Mouse (Mus musculus) left cerebral cortex, adult 2 months (tissue): Measurements from ENCODE around the gene Dlx5. TPM values are rescaled to one million over a fixed set of nuclear protein-coding genes. Genes with fewer than 3 reads are reported as not detected.

Source experiments
- DNase-seq, 2 experiments: peaks; one replicate each; pipeline ENCODE4 v3.0.0; 2021 to 2022; ENCODE audit warnings: low spot score in 2 of 2, mixed read lengths in 1 of 2; ENCODE audit errors: extremely low spot score in 1 of 2
- H3K27ac ChIP-seq: fragments of 200-600 bp; 2 replicates; pipeline ENCODE4 v1.8.1; 2022
- H3K4me3 ChIP-seq: fragments of 200-600 bp; 2 replicates; pipeline ENCODE4 v1.8.1; 2022
- CTCF ChIP-seq: fragments of 200-600 bp; IDR thresholded peaks from 2 replicates; pipeline ENCODE4 v1.8.1; 2022; ENCODE audit warnings: antibody characterized with exemption, mild to moderate bottlenecking, moderate library complexity
- intact Hi-C: fragments of 180-260 bp; cut with DNase I; formaldehyde crosslinking; loops from one replicate; pipeline ENCODE4 v1.15.1; 2025
- total RNA-seq, 2 experiments: library from RNA; stranded (reverse); gene quantifications; 2 replicates each; pipeline ENCODE4 v1.2.3; 2021

Dlx5 gene
- total RNA-seq, 2 experiments from 2014 or later, result 5.6 to 8.9 TPM

DNA sequence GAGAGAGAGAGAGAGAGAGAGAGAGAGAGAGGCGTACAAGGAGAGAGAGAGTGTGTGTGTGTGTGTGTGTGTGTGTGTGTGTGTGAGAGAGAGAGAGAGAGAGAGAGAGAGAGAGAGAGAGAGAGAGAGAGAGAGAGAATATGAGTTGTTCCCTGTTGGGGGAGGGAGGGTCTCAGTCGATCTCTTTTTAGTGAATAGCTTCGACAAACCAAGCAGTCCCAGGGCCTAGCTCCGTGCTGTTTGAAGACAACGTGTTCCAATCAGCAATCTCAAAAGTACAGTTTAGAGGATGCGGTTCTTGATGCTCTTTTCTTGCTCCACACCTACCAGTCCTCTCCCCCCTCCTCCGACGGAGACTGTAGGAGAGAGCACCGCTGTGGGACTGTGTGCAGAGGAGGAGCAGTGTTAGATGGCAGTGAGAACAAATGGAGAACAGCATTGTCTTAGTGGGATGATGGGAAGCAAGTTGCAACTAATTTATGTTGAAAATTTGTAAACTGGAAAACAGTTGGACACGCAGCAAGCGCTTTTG, 447 bp upstream of the Dlx5 start:
- Histone ChIP-seq H3K27ac (no peak overlapping the region), H3K4me3 (no peak overlapping the region)
- no peak for TF ChIP-seq CTCF
- intact Hi-C loops, result loop anchor here (10.0 kb wide), 2 partner anchors 668 to 778 kb away; partner anchors contain the start of gene Slc25a13
- DNase-seq, result no peak

DNA sequence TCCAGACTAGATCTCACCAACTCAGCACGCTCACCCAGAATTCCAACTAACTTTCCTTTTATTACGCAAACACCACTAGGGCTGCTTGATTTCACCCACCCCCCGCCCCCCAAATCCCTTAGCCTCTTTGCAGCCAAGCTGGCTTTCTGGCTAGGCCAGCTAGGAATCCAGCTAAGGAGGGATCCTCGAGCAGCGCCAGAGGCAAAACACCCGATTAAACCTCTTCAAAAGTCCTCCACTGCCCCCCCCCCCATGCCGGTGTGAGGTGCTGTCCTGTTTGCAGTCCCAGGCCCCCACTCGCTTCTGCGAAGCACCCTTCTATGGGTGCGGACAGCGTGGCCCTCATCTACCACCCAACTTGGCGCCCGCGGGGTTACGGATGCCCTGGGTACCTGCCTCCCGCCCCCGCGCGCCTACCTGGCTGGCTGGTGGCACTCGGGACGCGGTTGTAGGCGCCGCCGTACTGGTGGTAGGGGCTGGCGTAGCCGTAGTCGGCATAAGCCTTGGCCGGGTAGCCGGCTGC, 709 bp downstream of the Dlx5 start:
- Histone ChIP-seq H3K27ac (no peak overlapping the region; the same call in 1 of the 2 replicates), H3K4me3 (peak overlapping the region; percentile 44)
- TF ChIP-seq CTCF, result no peak
- intact Hi-C loops, result loop anchor here (10.0 kb wide), 2 partner anchors 666 to 776 kb away; partner anchors contain the start of gene Slc25a13
- peak in 1 of 2 experiments; percentile 47 for DNase-seq

DNA sequence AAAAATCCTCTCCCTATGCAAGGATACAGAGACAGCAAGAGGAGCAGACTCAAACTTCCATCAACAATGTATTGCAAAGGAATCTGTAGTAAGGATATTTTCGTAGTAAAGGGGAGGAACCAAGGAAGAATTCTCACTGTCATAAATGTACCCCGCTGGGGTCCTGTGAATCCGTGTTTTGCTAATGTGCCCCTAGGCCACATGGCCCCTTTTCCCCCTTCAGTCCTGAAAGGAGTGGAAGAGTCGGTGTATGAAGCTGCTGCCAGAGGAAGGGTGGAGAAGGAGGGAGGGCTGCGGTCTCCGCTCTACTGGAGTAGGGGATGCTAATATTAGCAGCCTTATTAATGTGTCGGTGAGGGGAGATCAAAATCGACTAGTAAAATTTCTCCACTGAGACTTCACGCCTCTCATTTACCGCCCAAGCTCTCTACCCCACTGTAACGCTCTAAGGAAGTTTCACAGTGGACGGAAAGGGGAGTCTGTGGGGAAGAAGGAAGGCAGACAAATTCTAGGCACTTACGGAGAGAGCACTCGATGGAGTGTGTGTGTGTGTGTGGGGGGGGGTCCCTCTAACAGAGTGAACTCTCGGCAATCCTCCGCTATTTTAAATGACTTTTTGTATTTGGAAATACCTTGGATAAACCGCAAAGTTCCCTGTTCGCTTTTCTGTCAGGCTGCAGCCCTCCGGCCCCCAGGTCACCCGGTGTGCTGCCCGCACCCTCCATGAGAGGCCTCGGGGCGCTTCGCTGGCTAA, 1.3 kb downstream of the Dlx5 start:
- TF ChIP-seq CTCF, result no peak
- no peak overlapping the region for H3K27ac ChIP-seq
- no peak for DNase-seq
- H3K4me3 ChIP-seq, result peak overlapping the region; percentile 44
- intact Hi-C loops, result loop anchor here (10.0 kb wide), 2 partner anchors 666 to 776 kb away; partner anchors contain the start of gene Slc25a13

DNA sequence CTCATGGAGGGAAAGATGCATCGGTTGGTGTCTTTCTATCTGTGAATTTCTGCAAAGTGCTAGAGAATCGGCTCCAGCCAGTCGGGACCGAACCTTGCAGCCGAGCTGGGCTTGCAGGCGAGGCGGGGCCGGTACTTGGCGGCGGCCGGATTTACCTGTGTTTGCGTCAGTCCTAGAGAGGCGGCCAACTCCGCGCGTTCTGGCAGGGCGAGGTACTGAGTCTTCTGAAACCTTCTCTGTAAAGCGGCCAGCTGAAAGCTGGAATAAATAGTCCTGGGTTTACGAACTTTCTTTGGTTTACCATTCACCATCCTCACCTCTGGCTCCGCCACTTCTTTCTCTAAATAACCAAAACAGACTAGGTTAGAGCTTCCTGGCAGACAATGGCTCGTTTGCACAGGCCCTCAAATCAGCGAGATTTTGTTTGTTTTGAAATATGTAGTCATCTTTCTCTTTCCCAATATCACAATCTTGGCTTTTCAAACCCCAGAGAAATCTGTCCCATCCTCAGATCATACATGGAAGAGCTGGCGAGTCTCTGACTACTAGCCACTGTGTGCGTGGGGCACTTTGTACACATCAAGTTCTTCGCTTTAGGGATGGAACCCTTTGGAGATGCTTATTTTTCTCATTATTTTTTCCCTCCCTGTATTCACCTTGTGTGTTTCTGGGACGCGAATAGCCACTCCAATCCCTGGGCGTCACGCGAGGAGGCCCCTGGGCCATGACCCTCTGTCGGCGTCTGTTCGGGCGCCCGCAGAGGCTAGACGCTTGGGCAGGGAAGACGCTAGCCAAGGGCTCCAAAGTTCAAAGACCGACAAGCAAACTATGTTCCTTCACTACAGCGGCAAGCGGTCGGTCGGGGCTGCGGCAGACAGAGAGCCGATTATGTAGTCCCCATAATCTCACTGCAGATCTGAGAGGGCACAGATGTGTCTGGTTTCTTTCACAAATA, 2.2 kb downstream of the Dlx5 start:
- no peak for TF ChIP-seq CTCF
- DNase-seq, result no peak
- H3K4me3 ChIP-seq, result peak overlapping the region; percentile 44
- no peak overlapping the region; the same call in 1 of the 2 replicates for H3K27ac ChIP-seq
- intact Hi-C loops, result loop anchor here (10.0 kb wide), 2 partner anchors 665 to 775 kb away; partner anchors contain the start of gene Slc25a13

DNA sequence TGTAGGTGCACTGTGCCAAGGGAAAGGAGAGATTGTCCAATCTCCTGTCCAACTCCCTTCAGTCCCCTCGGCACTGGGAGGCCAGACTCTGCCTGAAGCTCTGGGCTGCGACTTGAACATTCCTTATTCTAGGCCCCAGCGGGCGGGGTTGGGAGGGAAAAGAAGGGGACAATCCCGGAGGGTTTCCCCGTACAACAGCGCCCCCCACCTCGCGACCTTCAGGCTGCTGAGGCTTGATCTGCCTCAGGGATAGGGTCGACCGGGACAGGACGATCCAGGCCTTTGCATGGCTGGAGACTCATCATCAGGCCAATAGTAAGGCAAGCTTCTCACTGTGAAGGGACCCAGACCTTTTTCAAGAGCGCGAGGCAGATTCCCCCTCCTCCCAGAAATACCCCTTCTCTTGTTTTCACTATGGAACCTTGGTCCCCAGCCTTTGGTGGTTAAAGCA, 3.0 kb downstream of the Dlx5 start:
- DNase-seq, result no peak
- no peak for TF ChIP-seq CTCF
- no peak overlapping the region for H3K27ac ChIP-seq
- intact Hi-C loops, result no loop called here
- peak overlapping the region; percentile 0; the same call in 1 of the 2 replicates for H3K4me3 ChIP-seq

DNA sequence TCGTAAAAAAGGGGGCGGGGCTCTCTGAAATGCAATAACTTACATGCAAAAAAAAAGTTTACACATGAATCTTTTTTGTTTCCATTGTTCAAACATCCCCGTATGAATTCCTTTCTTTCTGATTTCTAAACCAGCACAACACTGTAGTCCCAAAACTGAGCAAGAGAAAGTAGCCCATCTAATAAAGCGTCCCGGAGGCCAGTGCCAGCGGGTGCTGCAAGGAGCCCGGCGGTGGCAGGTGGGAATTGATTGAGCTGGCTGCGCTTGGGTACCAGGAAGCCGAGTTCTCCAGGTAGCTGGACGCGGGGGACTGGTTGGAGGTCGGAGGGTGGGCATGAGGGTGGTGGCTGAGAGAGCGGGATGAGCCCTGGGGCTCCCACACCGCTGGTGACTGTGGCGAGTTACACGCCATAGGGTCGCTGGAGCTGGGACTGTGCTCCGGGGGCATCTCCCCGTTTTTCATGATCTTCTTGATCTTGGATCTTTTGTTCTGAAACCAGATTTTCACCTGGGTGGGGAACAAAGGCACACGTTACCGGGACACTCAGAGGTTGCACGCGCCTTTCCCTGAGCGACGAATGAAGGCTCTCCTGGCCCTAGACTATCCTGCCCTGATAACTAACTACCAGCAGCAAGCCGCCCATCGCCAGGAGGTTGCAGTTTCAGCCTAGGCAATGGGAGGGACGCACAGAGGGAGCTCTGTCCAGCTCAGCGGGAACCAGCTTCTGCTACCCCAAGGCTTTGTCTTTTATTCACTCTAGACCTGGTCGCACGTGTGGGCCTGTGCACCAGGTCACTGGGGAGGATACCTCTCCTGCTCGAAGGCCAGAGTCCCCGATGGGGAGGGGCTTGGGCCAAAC, 3.7 kb downstream of the Dlx5 start:
- H3K27ac ChIP-seq, result no peak overlapping the region

DNA sequence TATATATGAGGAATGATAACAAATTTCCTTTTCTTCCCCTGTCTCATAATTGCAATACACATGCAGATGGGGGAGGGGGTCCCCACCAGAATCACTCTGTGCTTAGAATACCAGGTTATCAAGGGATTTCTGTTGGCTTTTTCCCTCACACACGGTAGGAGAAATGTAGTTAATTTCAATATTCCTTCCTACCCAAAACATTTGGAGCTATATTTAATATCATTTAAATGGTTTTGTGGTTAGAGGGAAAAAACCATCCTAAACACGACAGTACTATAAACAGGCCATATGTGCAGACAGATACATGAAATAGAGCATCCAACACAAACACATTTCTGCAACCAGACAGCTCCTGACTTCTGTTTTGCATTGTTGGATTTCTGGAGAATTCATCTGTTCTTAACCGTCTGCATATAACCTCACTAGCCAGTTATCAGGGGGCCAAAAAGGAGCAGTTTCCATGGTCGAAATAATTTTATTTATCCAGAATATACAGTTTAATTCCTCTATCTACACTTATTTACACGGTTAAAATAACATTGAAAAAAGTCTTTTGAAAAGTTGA, 4.5 kb downstream of the Dlx5 start:
- Histone ChIP-seq H3K27ac (no peak overlapping the region), H3K4me3 (no peak overlapping the region)
- intact Hi-C loops, result no loop called here
- no peak for DNase-seq
- no peak for TF ChIP-seq CTCF

More for the DNA sequence above, 3.7 kb downstream of the Dlx5 start:
- peak overlapping the region; percentile 0; the same call in 1 of the 2 replicates for H3K4me3 ChIP-seq
- intact Hi-C loops, result no loop called here
- no peak for TF ChIP-seq CTCF
- DNase-seq, result no peak

DNA sequence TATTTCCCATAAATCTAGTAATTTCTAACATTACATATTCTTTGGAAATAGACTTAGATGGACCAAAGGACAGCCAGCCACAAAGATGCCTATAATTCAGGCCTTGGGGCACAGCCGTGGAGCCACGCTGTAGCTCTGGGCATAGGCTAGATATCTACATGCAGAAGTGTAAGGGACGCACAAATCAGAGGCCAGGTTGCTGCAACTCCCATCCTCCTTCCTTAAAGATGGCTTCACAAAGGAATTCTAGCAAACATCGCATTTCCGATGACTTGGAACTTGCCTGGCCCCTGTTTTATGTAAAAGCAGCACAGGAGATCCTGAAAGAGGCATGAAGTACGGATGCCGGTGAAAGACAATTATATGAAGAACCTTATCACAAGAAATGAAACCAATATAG, 5.2 kb downstream of the Dlx5 start:
- DNase-seq, result no peak
- Histone ChIP-seq H3K27ac (no peak overlapping the region), H3K4me3 (no peak overlapping the region)
- no peak for TF ChIP-seq CTCF
- intact Hi-C loops, result no loop called here

DNA sequence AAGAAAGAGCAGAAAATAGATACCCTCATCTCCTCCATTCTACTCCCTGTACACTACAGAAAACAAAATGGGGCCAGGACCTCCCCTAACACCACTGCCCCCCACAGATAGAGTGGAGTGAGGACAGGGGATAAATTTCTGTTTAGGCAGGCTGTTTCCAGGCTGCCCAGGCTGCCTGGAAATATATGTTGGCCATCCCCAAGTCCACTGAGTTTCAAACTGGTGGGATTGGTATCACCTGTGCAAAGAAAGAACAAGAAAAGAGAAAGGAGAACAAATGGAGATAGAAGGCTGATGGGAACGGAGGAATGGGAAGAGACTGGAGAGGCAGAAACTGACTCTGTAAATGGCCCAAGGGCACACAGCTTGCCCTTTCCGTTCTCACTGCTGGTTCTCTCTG, 5.7 kb downstream of the Dlx5 start:
- TF ChIP-seq CTCF, result no peak
- H3K4me3 ChIP-seq, result no peak overlapping the region
- no peak overlapping the region for H3K27ac ChIP-seq
- intact Hi-C loops, result no loop called here
- DNase-seq, result no peak

DNA sequence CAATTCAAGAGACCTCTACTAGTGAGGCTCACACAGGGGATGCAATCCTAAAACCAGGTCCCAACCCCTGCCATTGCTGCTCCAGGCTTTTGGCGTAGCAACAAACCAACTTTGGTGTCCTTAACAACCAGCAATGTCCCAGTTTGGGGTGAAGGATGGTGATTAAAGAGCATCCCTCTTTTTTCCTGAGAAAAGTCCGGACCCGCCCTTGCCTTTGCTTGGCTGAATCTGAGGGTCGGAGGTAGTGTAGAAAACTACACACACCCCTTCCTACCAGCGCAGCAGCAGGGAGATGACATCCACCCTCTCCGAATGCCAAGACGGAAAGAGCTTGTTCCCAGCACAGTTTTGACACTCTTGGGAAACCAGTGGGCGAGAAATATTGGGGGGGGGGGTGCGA, 6.2 kb downstream of the Dlx5 start:
- intact Hi-C loops, result no loop called here
- DNase-seq, result no peak
- no peak overlapping the region for H3K27ac ChIP-seq
- no peak for TF ChIP-seq CTCF
- no peak overlapping the region for H3K4me3 ChIP-seq
